Mouse (Mus musculus) kidney, adult 2 months (tissue): ENCODE data around the gene Ahcyl2.

Experiments used
- CTCF ChIP-seq: fragments of 200-500 bp; conservative IDR thresholded peaks from 2 replicates; pipeline ENCODE4 v1.5.1; 2011; ENCODE audit warnings: low read depth, mild to moderate bottlenecking, control low read depth, low read length, moderate library complexity, mixed read lengths; ENCODE audit not compliant: insufficient read depth, insufficient read length
- POLR2A ChIP-seq: fragments of 200-500 bp; IDR thresholded peaks from one replicate; pipeline ENCODE4 v1.6.1; 2011; ENCODE audit warnings: low read depth, low read length, control low read depth

DNA sequence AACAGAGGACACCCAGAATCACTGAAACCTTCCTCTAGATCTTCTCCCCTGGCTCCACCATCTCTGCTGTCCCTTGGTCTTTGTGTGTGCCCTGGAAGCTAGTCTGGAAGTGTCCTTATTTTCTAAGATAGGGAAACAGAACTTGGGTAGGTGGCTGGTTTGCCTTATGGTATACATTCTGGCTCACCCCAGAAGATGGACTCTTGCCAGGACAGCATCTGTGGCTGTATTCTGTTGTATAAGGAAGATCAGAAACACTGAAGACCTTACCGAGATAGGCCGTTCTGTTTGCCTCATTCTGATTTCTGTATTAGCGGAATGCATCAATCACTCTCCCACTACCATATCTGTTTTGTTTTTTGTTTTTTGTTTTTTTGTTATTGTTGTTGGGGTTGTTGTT, 142.8 kb downstream of the Ahcyl2 start:
- no peak for TF ChIP-seq POLR2A
- TF ChIP-seq CTCF, result no peak
